20 mouse cellular contexts compared by ENCODE assay signal in the genomic region with DNA sequence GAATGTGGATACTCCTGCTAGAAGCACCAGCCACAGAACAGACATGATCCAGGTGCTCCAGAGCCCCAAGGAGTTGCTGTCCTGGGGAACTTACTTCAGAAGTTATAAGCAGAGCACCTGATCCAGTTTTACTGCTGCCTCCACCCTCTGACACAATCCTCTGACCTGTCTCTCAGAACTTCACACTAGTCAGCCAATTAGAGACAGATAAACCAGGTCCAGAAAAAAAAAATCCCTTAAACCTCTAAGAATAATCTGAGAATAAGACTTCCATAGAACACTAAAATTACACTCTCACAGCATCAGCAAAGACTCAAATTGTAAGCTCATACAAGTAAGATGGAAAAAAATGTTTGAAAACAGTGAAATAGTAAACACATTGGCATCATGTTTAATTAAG. TPM values are rescaled to one million over a fixed set of nuclear protein-coding genes. Genes with fewer than 3 reads are reported as not detected.
"Had no signal": no experiment of that assay in that cellular context is flagged by ENCODE, and none has a peak within 500 bp of the region (broad histone marks: within the 10 kb centered on the region; RNA-seq: fewer than 3 reads in every experiment).

A gene (minus strand): TSS at position 101 of the 400 bp plus-strand sequence.

- H3K27me3 ChIP-seq: embryonic facial prominence, embryonic 12.5 days; embryonic facial prominence, embryonic 13.5 days; embryonic facial prominence, embryonic 15.5 days; forebrain, embryonic 12.5 days; forebrain, embryonic 13.5 days; forebrain, embryonic 15.5 days had no signal

- H3K9me3 ChIP-seq: embryonic facial prominence, embryonic 10.5 days; embryonic facial prominence, embryonic 12.5 days; embryonic facial prominence, embryonic 13.5 days; embryonic facial prominence, embryonic 15.5 days; forebrain, embryonic 10.5 days; forebrain, embryonic 12.5 days; forebrain, embryonic 13.5 days; forebrain, embryonic 15.5 days had no signal

- H3K36me3 ChIP-seq: embryonic facial prominence, embryonic 10.5 days; embryonic facial prominence, embryonic 12.5 days; embryonic facial prominence, embryonic 13.5 days; embryonic facial prominence, embryonic 15.5 days; forebrain, embryonic 10.5 days; forebrain, embryonic 12.5 days; forebrain, embryonic 15.5 days had no signal

- H3K4me1 ChIP-seq: embryonic facial prominence, embryonic 10.5 days; embryonic facial prominence, embryonic 12.5 days; embryonic facial prominence, embryonic 15.5 days; forebrain, embryonic 10.5 days; forebrain, embryonic 12.5 days; forebrain, embryonic 13.5 days; forebrain, embryonic 15.5 days had no signal

- H3K4me3 ChIP-seq: embryonic facial prominence, embryonic 10.5 days; embryonic facial prominence, embryonic 12.5 days; embryonic facial prominence, embryonic 13.5 days; embryonic facial prominence, embryonic 15.5 days; erythroblast, embryonic 14.5 days; forebrain, embryonic 10.5 days; forebrain, embryonic 12.5 days; forebrain, embryonic 13.5 days; forebrain, embryonic 15.5 days; gastrocnemius, adult 2 months; heart, adult 2 months had no signal

- ATAC-seq: forebrain, embryonic 13.5 days; forebrain, embryonic 14.5 days; forebrain, embryonic 15.5 days; forebrain, embryonic 16.5 days; forebrain, postnatal 0 days had no signal

- H3K4me2 ChIP-seq: embryonic facial prominence, embryonic 12.5 days; embryonic facial prominence, embryonic 13.5 days; embryonic facial prominence, embryonic 15.5 days; forebrain, embryonic 12.5 days; forebrain, embryonic 13.5 days; forebrain, embryonic 15.5 days had no signal

- H3K27ac ChIP-seq: embryonic facial prominence, embryonic 10.5 days; embryonic facial prominence, embryonic 12.5 days; embryonic facial prominence, embryonic 13.5 days; embryonic facial prominence, embryonic 15.5 days; forebrain, embryonic 10.5 days; forebrain, embryonic 12.5 days; forebrain, embryonic 13.5 days; forebrain, embryonic 15.5 days; gastrocnemius, adult 2 months; heart, adult 2 months had no signal

- H3K9ac ChIP-seq: embryonic facial prominence, embryonic 12.5 days; embryonic facial prominence, embryonic 13.5 days; embryonic facial prominence, embryonic 15.5 days; forebrain, embryonic 12.5 days; forebrain, embryonic 13.5 days; forebrain, embryonic 15.5 days; forebrain, postnatal 0 days had no signal

RNA-seq across cellular contexts. Expression of the gene that starts here (rescaled TPM):
- polyA plus RNA-seq: cortical plate, adult 2 months; embryonic facial prominence, embryonic 10.5 days; embryonic facial prominence, embryonic 11.5 days; embryonic facial prominence, embryonic 12.5 days; embryonic facial prominence, embryonic 13.5 days; embryonic facial prominence, embryonic 14.5 days; embryonic facial prominence, embryonic 15.5 days; erythroblast, embryonic 14.5 days; forebrain, embryonic 10.5 days; forebrain, embryonic 11.5 days; forebrain, embryonic 12.5 days; forebrain, embryonic 13.5 days; forebrain, embryonic 14.5 days; forebrain, embryonic 15.5 days; forebrain, embryonic 16.5 days; forebrain, postnatal 0 days; frontal cortex, adult 2 months; gonadal fat pad, adult 2 months; heart, adult 2 months had no signal
